Mouse (Mus musculus) intestine, postnatal 0 days (tissue): Measurements from ENCODE around the gene Itgb5. TPM values are rescaled to one million over a fixed set of nuclear protein-coding genes. Genes with fewer than 3 reads are reported as not detected.

Source experiments
- ATAC-seq: fragments of 200-750 bp; cut with Nextera tagmentation; 2 replicates; pipeline ENCODE4 v1.8.0; 2017; ENCODE audit warnings: mild to moderate bottlenecking, moderate TSS enrichment, moderate library complexity
- H3K27ac ChIP-seq: fragments of 300-500 bp; sonication (generic); 2 replicates; pipeline ENCODE4 v1.5.1; 2014; ENCODE audit warnings: mild to moderate bottlenecking, low read depth, low read length, moderate library complexity
- H3K27me3 ChIP-seq: fragments of 300-500 bp; sonication (generic); replicated peaks from 2 replicates; pipeline ENCODE4 v1.6.1; 2014; ENCODE audit warnings: low read length, mixed read lengths; ENCODE audit not compliant: control insufficient read depth, insufficient read depth
- H3K36me3 ChIP-seq: fragments of 300-500 bp; sonication (generic); 2 replicates; pipeline ENCODE4 v1.6.1; 2014; ENCODE audit warnings: mild to moderate bottlenecking, moderate library complexity; ENCODE audit not compliant: control insufficient read depth, insufficient read depth
- H3K4me1 ChIP-seq: fragments of 300-500 bp; sonication (generic); replicated peaks from 2 replicates; pipeline ENCODE4 v1.6.1; 2014; ENCODE audit warnings: antibody characterized with exemption, low read length, mixed read lengths; ENCODE audit not compliant: control insufficient read depth, insufficient read depth
- H3K4me2 ChIP-seq: fragments of 300-500 bp; sonication (generic); replicated peaks from 2 replicates; pipeline ENCODE4 v1.6.1; 2014; ENCODE audit warnings: low read depth, mild to moderate bottlenecking, moderate library complexity
- H3K4me3 ChIP-seq: fragments of 300-500 bp; sonication (generic); 2 replicates; pipeline ENCODE4 v1.5.1; 2014; ENCODE audit warnings: low read depth, low read length
- H3K9ac ChIP-seq: fragments of 300-500 bp; sonication (generic); 2 replicates; pipeline ENCODE4 v1.6.1; 2014; ENCODE audit warnings: mild to moderate bottlenecking, low read depth, low read length
- H3K9me3 ChIP-seq: fragments of 300-500 bp; sonication (generic); 2 replicates; pipeline ENCODE4 v1.6.1; 2016; ENCODE audit warnings: mixed run types; ENCODE audit not compliant: control insufficient read depth
- CTCF ChIP-seq: sonication (generic); IDR thresholded peaks from 2 replicates; pipeline ENCODE4 v1.5.1; 2016; ENCODE audit warnings: low read depth, mild to moderate bottlenecking, control low read depth, antibody characterized with exemption, moderate library complexity
- WGBS: fragments of 180-500 bp; shearing (Covaris S2); extraction: QIAGEN DNeasy Blood & Tissue Kit; methylation state at CpG from one replicate; pipeline ENCODE4 v1.1.7; 2014; 5-methylcytosine and 5-hydroxymethylcytosine counted together
- polyA plus RNA-seq: library from polyadenylated mRNA; unstranded; fragments of >200 nt; fragmentation: Nextera tagmentation; extraction: Ambion mirVana; gene quantifications from 2 replicates; pipeline ENCODE4 v1.2.1, GENCODE M21; 2015

Gene Itgb5
- polyA plus RNA-seq, 1 experiment from 2014 or later: 23.5 TPM

- Histone ChIP-seq H3K27ac (no peak overlapping the region; the same call in 1 of the 2 replicates), H3K36me3 (no peaks in the 10 kb centered on the region), H3K4me3 (no peak overlapping the region), H3K9ac (no peak overlapping the region), H3K27me3 (no peaks in the 10 kb centered on the region; the same call in 1 of the 2 replicates), H3K4me1 (no peaks in the 10 kb centered on the region), H3K9me3 (no peaks in the 10 kb centered on the region), H3K4me2 (no peak overlapping the region)
- WGBS: 87% methylated on average over 6 of the region's 6 CpGs
- no peak for ATAC-seq
- TF ChIP-seq CTCF: no peak
Observed at GRCm38 (mm10) chr16:33998011-33998410, 168.5 kb downstream of the Itgb5 start.

Other genes starting within 250 kb of the Itgb5 start
- 11.6 and 13.0 TPM in 2 replicates for gene Heg1, start 145.3 kb upstream of the Itgb5 start, polyA plus RNA-seq
- gene Muc13, start 35.6 kb upstream of the Itgb5 start, polyA plus RNA-seq: 459 and 473 TPM in 2 replicates
- gene Umps, start 137.4 kb downstream of the Itgb5 start, polyA plus RNA-seq: 12.4 and 13.1 TPM in 2 replicates